Mouse (Mus musculus) CH12.LX (cell line): ENCODE results near the gene Cnksr1. TPM values are rescaled to one million over a fixed set of nuclear protein-coding genes. Genes with fewer than 3 reads are reported as not detected.

Experiments
- DNase-seq: peaks from one replicate; pipeline ENCODE4 v3.0.0-alpha.2; 2013; ENCODE audit errors: extremely low read depth
- H3K27ac ChIP-seq: 2 replicates; pipeline ENCODE4 v1.5.1; 2012; ENCODE audit warnings: low read depth, mild to moderate bottlenecking, control low read depth, moderate library complexity; ENCODE audit not compliant: insufficient read depth
- H3K27me3 ChIP-seq: replicated peaks from 2 replicates; pipeline ENCODE3; 2012; ENCODE audit warnings: inconsistent platforms
- H3K36me3 ChIP-seq, 2 experiments: replicated peaks in 1 of 2; 2 replicates each; pipeline versions ENCODE3 to v1.6.1; 2012; ENCODE audit warnings: inconsistent platforms in 1 of 2, low read length in 1 of 2, mild to moderate bottlenecking in 1 of 2, mixed read lengths in 1 of 2, moderate library complexity in 1 of 2; ENCODE audit not compliant: control insufficient read depth in 1 of 2, insufficient read depth in 1 of 2
- H3K4me1 ChIP-seq, 2 experiments: 2 replicates each; pipeline ENCODE4 v1.6.1; 2012; ENCODE audit warnings: inconsistent platforms in 1 of 2, moderate library complexity in 1 of 2; ENCODE audit not compliant: insufficient read depth in 2 of 2, control insufficient read depth in 1 of 2
- H3K4me2 ChIP-seq: 2 replicates; pipeline ENCODE4 v1.6.1; 2012; ENCODE audit warnings: low read depth, mild to moderate bottlenecking, control low read depth; ENCODE audit not compliant: poor library complexity, insufficient read depth, severe bottlenecking
- H3K4me3 ChIP-seq, 3 experiments: fragments of 150-350 bp in 1 of 3; sonication (generic) in 1 of 3; replicated peaks in 1 of 3; 2 replicates each; pipeline versions ENCODE3 to v1.5.1; 2011 to 2012; ENCODE audit warnings: low read depth in 2 of 3, low read length in 2 of 3, mild to moderate bottlenecking in 2 of 3, moderate library complexity in 2 of 3, control low read depth in 1 of 3, improper control_type of control experiment in 1 of 3, inconsistent platforms in 1 of 3, mixed read lengths in 1 of 3; ENCODE audit not compliant: poor library complexity in 1 of 3
- H3K79me2 ChIP-seq: replicated peaks from 2 replicates; pipeline ENCODE4 v1.6.1; 2012; ENCODE audit warnings: mild to moderate bottlenecking, moderate library complexity; ENCODE audit not compliant: control insufficient read depth, poor library complexity, insufficient read depth, severe bottlenecking; ENCODE audit errors: extremely low read depth
- H3K9ac ChIP-seq: 2 replicates; pipeline ENCODE4 v1.6.1; 2012; ENCODE audit warnings: low read depth, mild to moderate bottlenecking, control low read depth, moderate library complexity; ENCODE audit not compliant: insufficient read depth
- H3K9me3 ChIP-seq: replicated peaks from 2 replicates; pipeline ENCODE3; 2012; ENCODE audit warnings: low read length, inconsistent platforms, mixed read lengths
- BHLHE40 ChIP-seq: IDR thresholded peaks from 2 replicates; pipeline ENCODE4 v1.6.1; 2011; ENCODE audit warnings: mild to moderate bottlenecking, low read depth, low read length, improper control_type of control experiment
- CHD1 ChIP-seq: IDR thresholded peaks from 2 replicates; pipeline ENCODE4 v1.6.1; 2012; ENCODE audit warnings: low read depth, low read length, improper control_type of control experiment, inconsistent platforms
- CHD2 ChIP-seq: IDR thresholded peaks from 2 replicates; pipeline ENCODE4 v1.6.1; 2011; ENCODE audit warnings: low read length, improper control_type of control experiment
- CTCF ChIP-seq, 2 experiments: IDR thresholded peaks in 1 of 2; conservative IDR thresholded peaks in 1 of 2; 2 replicates each; pipeline ENCODE4 v1.5.1; 2011 to 2012; ENCODE audit warnings: low read depth in 2 of 2, low read length in 2 of 2, improper control_type of control experiment in 1 of 2, inconsistent platforms in 1 of 2, mild to moderate bottlenecking in 1 of 2, moderate library complexity in 1 of 2
- E2F4 ChIP-seq: IDR thresholded peaks from 2 replicates; pipeline ENCODE4 v1.6.1; 2011; ENCODE audit warnings: low read depth, low read length, improper control_type of control experiment; ENCODE audit not compliant: insufficient replicate concordance
- ELF1 ChIP-seq: IDR thresholded peaks from 2 replicates; pipeline ENCODE4 v1.6.1; 2014; ENCODE audit warnings: low read depth, mild to moderate bottlenecking, inconsistent platforms, low read length, improper control_type of control experiment
- EP300 ChIP-seq: IDR thresholded peaks from 2 replicates; pipeline ENCODE4 v1.6.1; 2011; ENCODE audit warnings: low read length, improper control_type of control experiment
- ETS1 ChIP-seq: conservative IDR thresholded peaks from 2 replicates; pipeline ENCODE4 v1.6.1; 2012; ENCODE audit warnings: low read depth, mild to moderate bottlenecking, inconsistent platforms, low read length, improper control_type of control experiment, moderate library complexity
- GABPA ChIP-seq: IDR thresholded peaks from 2 replicates; pipeline ENCODE4 v1.6.1; 2012; ENCODE audit warnings: low read depth, low read length, improper control_type of control experiment, inconsistent platforms; ENCODE audit not compliant: insufficient replicate concordance
- HCFC1 ChIP-seq: IDR thresholded peaks from 2 replicates; pipeline ENCODE4 v1.6.1; 2012; ENCODE audit warnings: low read depth, mild to moderate bottlenecking, inconsistent platforms, low read length, improper control_type of control experiment
- IRF4 ChIP-seq: IDR thresholded peaks from 2 replicates; pipeline ENCODE4 v1.6.1; 2014; ENCODE audit warnings: low read depth, mild to moderate bottlenecking, inconsistent platforms, low read length, improper control_type of control experiment
- JUN ChIP-seq: IDR thresholded peaks from 2 replicates; pipeline ENCODE4 v1.6.1; 2011; ENCODE audit warnings: low read depth, mild to moderate bottlenecking, low read length, improper control_type of control experiment, moderate library complexity; ENCODE audit not compliant: insufficient read depth
- JUND ChIP-seq: conservative IDR thresholded peaks from 2 replicates; pipeline ENCODE4 v1.6.1; 2011; ENCODE audit warnings: low read depth, low read length, improper control_type of control experiment
- KAT2A ChIP-seq: IDR thresholded peaks from 2 replicates; pipeline ENCODE4 v1.6.1; 2012; ENCODE audit warnings: low read length, improper control_type of control experiment, inconsistent platforms; ENCODE audit not compliant: insufficient replicate concordance
- MAFK ChIP-seq: IDR thresholded peaks from 2 replicates; pipeline ENCODE4 v1.6.1; 2011; ENCODE audit warnings: low read length, improper control_type of control experiment; ENCODE audit not compliant: insufficient replicate concordance
- MAX ChIP-seq: IDR thresholded peaks from 2 replicates; pipeline ENCODE4 v1.6.1; 2011; ENCODE audit warnings: low read length, improper control_type of control experiment
- MAZ ChIP-seq: IDR thresholded peaks from 2 replicates; pipeline ENCODE4 v1.6.1; 2012; ENCODE audit warnings: low read depth, mild to moderate bottlenecking, inconsistent platforms, low read length, improper control_type of control experiment, moderate library complexity
- MEF2A ChIP-seq: IDR thresholded peaks from 2 replicates; pipeline ENCODE4 v1.6.1; 2014; ENCODE audit warnings: low read depth, mild to moderate bottlenecking, inconsistent platforms, low read length, improper control_type of control experiment, borderline replicate concordance
- MXI1 ChIP-seq: IDR thresholded peaks from 2 replicates; pipeline ENCODE4 v1.6.1; 2011; ENCODE audit warnings: mild to moderate bottlenecking, low read depth, low read length, improper control_type of control experiment
- MYC ChIP-seq: IDR thresholded peaks from 2 replicates; pipeline ENCODE4 v1.6.1; 2011; ENCODE audit warnings: low read depth, mild to moderate bottlenecking, improper control_type of control experiment, low read length
- NELFE ChIP-seq: IDR thresholded peaks from 2 replicates; pipeline ENCODE4 v1.6.1; 2011; ENCODE audit warnings: low read depth, low read length, improper control_type of control experiment
- NRF1 ChIP-seq: IDR thresholded peaks from 2 replicates; pipeline ENCODE4 v1.6.1; 2014; ENCODE audit warnings: low read depth, mild to moderate bottlenecking, inconsistent platforms, low read length, improper control_type of control experiment, moderate library complexity
- PAX5 ChIP-seq: IDR thresholded peaks from 2 replicates; pipeline ENCODE4 v1.6.1; 2012; ENCODE audit warnings: low read length, inconsistent platforms, mixed read lengths
- POLR2A ChIP-seq: IDR thresholded peaks from 2 replicates; pipeline ENCODE4 v1.6.1; 2011; ENCODE audit warnings: low read depth, mild to moderate bottlenecking, improper control_type of control experiment, low read length
- POLR2AphosphoS2 ChIP-seq: IDR thresholded peaks from 2 replicates; pipeline ENCODE4 v1.6.1; 2011; ENCODE audit warnings: low read depth, low read length, improper control_type of control experiment
- RAD21 ChIP-seq: IDR thresholded peaks from 2 replicates; pipeline ENCODE4 v1.6.1; 2011; ENCODE audit warnings: low read depth, mild to moderate bottlenecking, low read length, improper control_type of control experiment, moderate library complexity
- RCOR1 ChIP-seq: conservative IDR thresholded peaks from 2 replicates; pipeline ENCODE4 v1.6.1; 2012; ENCODE audit warnings: low read depth, mild to moderate bottlenecking, inconsistent platforms, low read length, improper control_type of control experiment
- SIN3A ChIP-seq: IDR thresholded peaks from 2 replicates; pipeline ENCODE4 v1.6.1; 2012; ENCODE audit warnings: low read length, improper control_type of control experiment, inconsistent platforms
- SMC3 ChIP-seq: IDR thresholded peaks from 2 replicates; pipeline ENCODE4 v1.6.1; 2011; ENCODE audit warnings: low read depth, low read length, improper control_type of control experiment
- TBP ChIP-seq: conservative IDR thresholded peaks from 2 replicates; pipeline ENCODE4 v1.6.1; 2011; ENCODE audit warnings: low read depth, low read length, improper control_type of control experiment
- TCF12 ChIP-seq: IDR thresholded peaks from 2 replicates; pipeline ENCODE4 v1.6.1; 2014; ENCODE audit warnings: low read depth, mild to moderate bottlenecking, inconsistent platforms, low read length, improper control_type of control experiment
- UBTF ChIP-seq: IDR thresholded peaks from 2 replicates; pipeline ENCODE4 v1.6.1; 2012; ENCODE audit warnings: low read depth, mild to moderate bottlenecking, inconsistent platforms, low read length, improper control_type of control experiment, moderate library complexity
- USF1 ChIP-seq: IDR thresholded peaks from 2 replicates; pipeline ENCODE4 v1.6.1; 2014; ENCODE audit warnings: low read depth, mild to moderate bottlenecking, inconsistent platforms, low read length, improper control_type of control experiment
- USF2 ChIP-seq: conservative IDR thresholded peaks from 2 replicates; pipeline ENCODE4 v1.6.1; 2011; ENCODE audit warnings: low read depth, low read length, improper control_type of control experiment
- ZC3H11A ChIP-seq: IDR thresholded peaks from 2 replicates; pipeline ENCODE4 v1.6.1; 2012; ENCODE audit warnings: low read depth, mild to moderate bottlenecking, inconsistent platforms, low read length, improper control_type of control experiment
- ZKSCAN1 ChIP-seq: IDR thresholded peaks from 2 replicates; pipeline ENCODE4 v1.6.1; 2012; ENCODE audit warnings: low read depth, inconsistent platforms, low read length, improper control_type of control experiment, borderline replicate concordance
- ZMIZ1 ChIP-seq: IDR thresholded peaks from 2 replicates; pipeline ENCODE4 v1.6.1; 2012; ENCODE audit warnings: low read depth, mild to moderate bottlenecking, inconsistent platforms, low read length, improper control_type of control experiment
- ZNF384 ChIP-seq: IDR thresholded peaks from 2 replicates; pipeline ENCODE4 v1.6.1; 2012; ENCODE audit warnings: low read depth, low read length, improper control_type of control experiment, inconsistent platforms
- dilution Hi-C: fragments of 300-500 bp; cut with MboI; formaldehyde crosslinking; loops from 2 replicates; pipeline ENCODE4 v1.14.3; 2020; ENCODE audit warnings: low sequenced_read_pairs; ENCODE audit not compliant: extremely low pct_unique_long_range_greater_than_20kb, extremely low pct_ligation_motif_present
- in situ Hi-C: fragments of 300-500 bp; cut with MboI; formaldehyde crosslinking; loops from 3 replicates; pipeline ENCODE4 v1.14.3; 2019; ENCODE audit warnings: low sequenced_read_pairs, low pct_ligation_motif_present, low pct_unique_long_range_greater_than_20kb, mixed read lengths
- polyA plus RNA-seq: library from polyadenylated mRNA; unstranded; fragments of >175 nt; gene quantifications from 2 replicates; pipeline ENCODE4 v1.2.1, GENCODE M21; 2012; ENCODE audit warnings: low read depth; ENCODE audit not compliant: insufficient read length
- total RNA-seq, 2 experiments: library from RNA; depleted of rRNA; stranded (reverse); fragments of 300-350 nt in 1 of 2; fragments of >200 nt in 1 of 2; gene quantifications; 2 replicates each; pipeline ENCODE4 v1.2.3; 2012 to 2014

Gene Cnksr1
- total and polyA plus RNA-seq, 3 experiments = 0.13 to 0.16 TPM; not detected in 1

DNA sequence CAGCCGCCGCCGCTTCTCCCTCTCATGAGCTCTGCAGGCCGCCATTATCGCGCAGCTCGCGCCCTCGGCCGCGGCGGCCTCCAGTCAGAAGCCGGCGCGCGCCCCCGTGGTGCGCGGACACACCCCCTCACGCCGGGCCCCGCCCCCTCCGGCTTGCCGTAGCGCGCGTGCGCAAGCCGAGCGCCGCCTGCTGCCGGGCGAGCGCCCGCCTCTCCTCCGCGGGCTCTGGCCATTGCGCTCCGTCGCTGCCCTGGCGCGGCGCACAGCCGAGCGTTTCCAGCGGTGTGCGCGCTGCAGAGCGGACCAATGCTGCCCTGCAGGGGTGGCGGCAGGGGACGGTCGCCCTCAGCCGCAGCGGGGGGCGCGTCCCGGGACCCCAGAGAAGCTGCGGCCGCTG lies 49.0 kb upstream of the Cnksr1 start:
- Histone ChIP-seq H3K4me1 (peaks cover 0 to 25% of the 10 kb centered on the region in 2 experiments; a peak in 2 of 4 replicates), H3K9me3 (no peaks in the 10 kb centered on the region), H3K9ac (peak overlapping the region; percentile 86), H3K27ac (peak overlapping the region; percentile 89), H3K4me2 (peak overlapping the region; percentile 2; the same call in 1 of the 2 replicates), H3K36me3 (peaks cover 4 to 27% of the 10 kb centered on the region in 2 experiments), H3K27me3 (no peaks in the 10 kb centered on the region), H3K79me2 (peaks cover 18% of the 10 kb centered on the region), H3K4me3 (peak overlapping the region; percentile 79 to 99 (median 96))
- peak; percentile 81 for DNase-seq
- dilution Hi-C loops = no loop called here
- in situ Hi-C loops = loop anchor here (5.0 kb wide), 1 partner anchor 40 kb away; the partner anchor contains the start of genes Gm30191 and Zfp593
- no peak for TF ChIP-seq ZC3H11A
- TF ChIP-seq PAX5 = no peak
- TF ChIP-seq TBP = 0 out of 2 replicates have a peak, but pooled peaks have one; percentile 21
- no peak for TF ChIP-seq CHD2
- peak; percentile 85 for TF ChIP-seq NELFE
- TF ChIP-seq NRF1 = peak; percentile 93
- TF ChIP-seq TCF12 = peak; percentile 83
- TF ChIP-seq CHD1 = no peak
- no peak for TF ChIP-seq ZKSCAN1
- no peak for TF ChIP-seq SMC3
- TF ChIP-seq JUND = no peak
- no peak for TF ChIP-seq E2F4
- peak; percentile 92 for TF ChIP-seq MXI1
- peak; percentile 69 for TF ChIP-seq USF1
- peak; percentile 65 for TF ChIP-seq HCFC1
- peak; percentile 89 for TF ChIP-seq ZMIZ1
- peak; percentile 65 for TF ChIP-seq ELF1
- TF ChIP-seq USF2 = no peak
- TF ChIP-seq BHLHE40 = peak; percentile 54; the same call in 1 of the 2 replicates
- no peak for TF ChIP-seq MAFK
- TF ChIP-seq JUN = no peak
- TF ChIP-seq RCOR1 = no peak
- TF ChIP-seq ETS1 = no peak
- 0 out of 2 replicates have a peak, but pooled peaks have one; percentile 45 for TF ChIP-seq KAT2A
- TF ChIP-seq POLR2A = peak; percentile 85
- no peak for TF ChIP-seq RAD21
- peak; percentile 77 for TF ChIP-seq SIN3A
- no peak for TF ChIP-seq CTCF (conservative IDR thresholded peaks at IDR 0.05 in 1 of 2, IDR thresholded peaks at IDR 0.05 in 1 of 2; ENCODE audit: low read depth in 2 of 2, low read length in 2 of 2)
- no peak for TF ChIP-seq EP300
- peak; percentile 56; the same call in 1 of the 2 replicates for TF ChIP-seq MEF2A
- TF ChIP-seq MYC = peak; percentile 50; the same call in 1 of the 2 replicates
- no peak for TF ChIP-seq MAZ
- TF ChIP-seq UBTF = no peak; the same call in 1 of the 2 replicates
- TF ChIP-seq ZNF384 = no peak
- TF ChIP-seq POLR2AphosphoS2 = no peak; the same call in 1 of the 2 replicates
- peak; percentile 12; the same call in 1 of the 2 replicates for TF ChIP-seq IRF4
- 0 out of 2 replicates have a peak, but pooled peaks have one; percentile 24 for TF ChIP-seq MAX
- no peak; the same call in 1 of the 2 replicates for TF ChIP-seq GABPA
